Mouse (Mus musculus) ES-CJ7 (cell line): ENCODE data around the gene Tnfrsf13c.
"Not testable (repeated sequence)": the region's sequence is repeated elsewhere in the genome, so short reads cannot be mapped to it uniquely, and the experiment has no call there.

ENCODE experiments used
- DNase-seq: peaks from one replicate; pipeline ENCODE4 v3.0.0; 2011; ENCODE audit warnings: low read depth, low spot score

The Tnfrsf13c gene

DNA sequence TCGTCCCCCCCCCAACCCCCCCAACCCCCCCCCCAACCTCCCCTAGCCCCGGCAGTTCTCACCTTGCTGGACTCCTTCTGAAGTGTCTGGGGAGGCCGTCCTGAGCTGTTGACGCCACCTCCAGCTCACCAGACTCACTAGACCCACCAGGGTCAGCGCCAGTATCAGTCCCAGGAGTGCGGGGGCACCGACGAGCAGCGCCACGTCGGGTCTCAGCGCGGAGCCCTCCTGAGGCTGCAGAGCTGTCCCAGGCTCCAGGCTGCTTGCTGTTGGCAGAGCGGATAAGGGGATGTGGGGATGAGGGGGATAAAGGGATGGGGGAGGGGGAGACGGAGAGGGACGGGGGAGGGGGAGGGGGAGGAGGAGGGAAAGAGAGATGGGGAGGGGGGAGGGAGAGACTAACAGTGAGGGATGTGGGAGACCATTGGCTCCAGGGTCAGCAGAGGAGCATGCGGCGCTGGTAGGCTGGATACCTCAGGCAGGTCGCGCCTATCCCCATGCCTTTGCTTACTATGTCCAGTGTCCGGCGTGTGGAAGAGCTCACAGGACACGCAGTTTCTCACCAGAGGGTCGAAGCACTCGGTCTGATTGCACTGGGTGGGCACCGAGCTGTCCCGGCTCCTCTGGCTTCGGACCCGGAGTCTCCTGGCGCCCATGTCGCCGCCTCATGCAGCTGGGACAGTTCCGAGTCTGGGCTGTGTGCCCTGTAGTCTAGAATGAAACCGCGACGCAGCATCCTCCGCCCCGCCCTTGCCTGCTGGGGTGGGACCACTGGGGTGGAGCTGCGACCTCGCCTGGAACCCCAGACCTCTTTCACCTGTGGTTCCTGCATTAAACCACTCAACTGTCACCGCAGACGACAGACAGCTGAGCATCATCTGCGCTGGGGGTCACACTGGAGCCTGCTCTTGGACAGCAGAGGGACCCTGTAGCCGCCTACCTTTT, at the start of gene Tnfrsf13c:
Tnfrsf13c (minus strand) TSS at position 713 of the 945 bp plus-strand sequence.
- DNase-seq = no peak

DNA sequence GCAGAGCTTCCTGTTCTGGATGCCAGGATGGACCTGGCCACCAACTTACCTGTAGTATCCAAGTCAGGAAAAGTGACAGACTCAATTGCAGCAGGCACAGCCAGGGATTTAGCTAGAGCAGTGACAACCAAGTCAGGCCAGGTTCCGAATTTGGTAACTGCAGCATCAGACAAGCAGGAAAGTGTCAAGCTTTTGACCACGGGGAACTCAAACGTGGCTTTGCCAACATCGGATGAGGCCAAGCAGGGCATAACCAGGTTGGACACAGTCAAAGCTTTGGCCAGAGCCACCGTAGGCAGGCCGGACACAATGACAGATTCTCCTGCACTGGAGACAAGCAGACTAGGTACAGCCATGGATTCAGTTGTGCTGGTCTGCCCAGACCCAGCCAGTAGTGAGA, 48.1 kb upstream of the Tnfrsf13c start:
- no peak for DNase-seq

DNA sequence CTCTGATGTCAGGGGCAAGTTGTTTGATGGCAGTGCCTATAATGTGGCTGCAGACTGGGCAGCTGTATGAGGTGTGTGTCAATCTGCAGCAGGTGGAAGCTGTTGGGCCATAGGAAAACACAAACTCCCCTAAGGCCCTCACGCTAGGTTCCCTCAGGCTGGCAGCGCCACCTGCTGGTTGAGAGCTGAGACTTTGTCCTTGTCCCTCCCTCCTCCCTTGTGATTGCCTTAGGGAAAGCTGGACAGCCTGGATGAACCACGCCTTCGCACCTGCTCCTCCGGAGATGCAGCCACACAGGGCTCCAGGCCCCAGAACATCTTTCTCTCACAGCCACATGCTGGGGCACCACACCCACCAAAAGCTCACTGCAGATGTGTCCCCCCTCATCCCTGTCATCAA, 47.0 kb upstream of the Tnfrsf13c start:
- DNase-seq = peak; percentile 88

DNA sequence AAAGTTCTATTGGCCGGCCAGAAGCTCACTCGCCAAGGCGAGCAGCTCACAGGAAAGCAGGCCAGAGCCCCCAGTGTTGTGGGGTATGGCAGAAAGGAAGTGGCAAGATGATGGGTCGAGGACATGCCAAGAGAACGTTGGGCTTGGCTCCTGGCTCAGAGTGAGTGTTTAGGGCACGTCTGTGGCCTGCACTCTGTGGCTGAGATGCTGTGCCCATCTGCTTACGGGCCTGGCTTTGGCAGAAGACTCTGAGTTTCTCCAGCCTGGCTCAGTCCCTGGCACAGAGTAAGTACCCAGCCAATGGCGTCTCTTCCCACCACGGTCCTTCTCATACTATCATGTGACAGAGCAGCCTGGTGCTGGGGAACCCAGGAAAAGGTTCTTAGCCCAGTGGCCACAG, 44.6 kb upstream of the Tnfrsf13c start:
- DNase-seq = no peak

DNA sequence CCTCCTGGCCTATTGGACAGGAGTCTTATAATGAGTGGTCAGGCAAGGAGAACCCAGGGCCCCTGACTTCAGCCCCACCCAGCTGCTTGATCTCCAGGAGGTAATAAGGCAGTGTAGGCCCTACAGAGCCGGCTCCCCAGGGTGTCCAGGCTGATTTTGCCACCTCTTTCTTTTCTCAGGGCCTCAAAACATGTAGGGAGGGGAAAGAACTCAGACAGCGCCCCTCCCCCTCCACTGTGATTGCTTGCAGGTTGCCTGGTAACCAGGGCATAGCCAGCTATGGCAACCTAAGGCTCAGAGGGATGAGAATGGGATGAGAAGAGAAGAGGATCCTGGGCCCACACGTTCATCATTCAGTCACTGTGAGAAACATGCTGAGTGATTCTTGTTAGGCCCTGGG, 44.0 kb upstream of the Tnfrsf13c start:
- DNase-seq = no peak

DNA sequence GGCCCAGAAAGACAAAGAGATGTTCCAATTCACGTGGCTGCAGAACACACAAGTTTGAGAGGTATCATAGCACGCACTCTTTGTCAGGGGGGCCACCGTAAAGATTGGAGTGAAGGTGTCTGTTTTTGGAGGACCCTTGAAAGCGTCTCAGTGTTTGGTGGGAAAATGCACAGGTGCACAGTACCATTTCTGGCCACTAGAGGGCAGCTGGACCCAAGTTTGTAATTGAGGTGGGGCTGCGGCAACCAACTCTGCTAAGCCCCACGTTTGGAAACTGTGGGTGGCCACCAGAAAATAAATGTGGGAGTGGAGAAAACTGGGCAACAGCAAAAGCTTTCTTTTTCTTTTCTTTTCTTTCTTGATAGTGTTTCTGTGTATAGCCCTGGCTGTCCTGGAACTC, 42.2 kb upstream of the Tnfrsf13c start:
- DNase-seq = peak; percentile 80

DNA sequence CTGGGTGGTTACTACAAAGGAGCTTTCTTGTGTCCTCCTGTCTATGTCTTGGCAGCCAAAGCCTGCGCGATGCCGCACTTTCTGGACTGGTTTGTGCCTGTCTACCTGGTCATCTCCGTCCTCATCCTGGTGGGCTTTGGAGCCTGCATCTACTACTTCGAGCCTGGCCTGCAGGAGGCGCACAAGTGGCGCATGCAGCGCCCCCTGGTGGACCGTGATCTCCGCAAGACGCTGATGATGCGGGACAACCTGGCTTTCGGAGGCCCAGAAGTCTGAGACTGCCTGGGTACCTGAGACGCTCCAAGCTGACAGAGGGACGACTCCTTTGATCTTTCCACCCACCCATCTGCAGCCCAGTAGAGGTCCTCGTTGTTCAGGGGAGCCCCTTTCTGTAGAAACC, 35.3 kb upstream of the Tnfrsf13c start:
- DNase-seq = peak; percentile 91

DNA sequence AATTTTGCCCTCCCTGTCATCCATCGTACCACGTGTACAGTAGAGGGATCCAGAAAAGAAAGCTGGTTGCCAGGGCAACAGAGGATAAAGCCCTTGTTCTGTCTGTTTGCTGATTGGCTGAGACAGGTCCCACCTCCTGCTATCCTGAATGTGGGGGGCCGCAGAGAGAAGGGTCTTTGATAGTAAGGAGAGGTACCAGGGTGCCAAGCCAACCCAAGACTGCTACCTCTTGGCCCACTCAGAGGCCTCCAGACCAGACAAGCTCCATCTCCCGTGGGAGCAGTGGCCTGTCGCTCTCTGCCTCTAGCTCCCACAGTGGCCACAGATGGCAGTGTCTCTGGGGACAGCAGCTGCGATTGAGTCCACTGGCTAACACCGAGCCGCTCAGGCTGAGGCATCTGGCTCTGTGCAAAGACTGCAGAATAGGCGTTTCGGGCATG, 31.8 kb upstream of the Tnfrsf13c start:
- DNase-seq = no peak

DNA sequence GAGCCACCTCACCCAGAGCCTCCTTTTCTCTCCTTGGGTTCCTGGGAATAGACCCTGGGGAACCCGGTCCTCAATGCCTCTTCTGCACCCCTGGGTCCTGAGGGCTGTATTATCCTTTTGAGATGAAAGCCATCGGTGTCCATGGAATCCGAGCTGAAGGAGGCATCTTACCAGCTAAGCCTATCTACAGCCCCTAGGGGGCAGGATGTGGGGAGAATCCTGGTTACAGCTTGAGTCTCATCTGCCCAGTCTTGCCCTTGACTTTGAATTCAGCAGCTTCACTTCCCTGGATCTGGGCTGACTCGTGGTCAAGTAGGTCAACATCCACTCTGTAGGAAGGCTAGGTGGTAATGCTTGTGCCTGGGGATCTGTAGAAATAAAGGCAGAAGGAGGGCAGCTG, 31.1 kb upstream of the Tnfrsf13c start:
- DNase-seq = peak; percentile 57

DNA sequence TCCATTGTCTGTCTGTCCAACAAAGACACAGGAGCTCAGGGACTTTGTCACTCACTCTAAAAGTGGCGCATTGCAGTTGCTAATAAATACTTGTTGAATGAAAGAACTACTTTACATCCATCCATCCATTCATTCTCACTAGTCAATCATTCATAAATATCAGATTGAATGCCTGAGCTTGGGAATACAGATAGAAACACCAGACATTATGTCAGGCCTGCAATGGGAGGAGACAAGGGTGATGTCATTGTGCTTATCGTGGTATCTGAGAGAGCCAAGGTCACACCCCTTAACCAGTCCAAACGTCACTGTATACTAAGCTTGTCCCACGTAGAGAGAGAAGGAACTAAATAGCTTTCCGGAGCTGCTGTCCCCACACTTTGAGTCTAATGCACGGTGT, 27.9 kb upstream of the Tnfrsf13c start, which contains the start of gene 1500009C09Rik:
1500009C09Rik (plus strand) TSS at position 301 of the 400 bp plus-strand sequence.
- DNase-seq = no peak

DNA sequence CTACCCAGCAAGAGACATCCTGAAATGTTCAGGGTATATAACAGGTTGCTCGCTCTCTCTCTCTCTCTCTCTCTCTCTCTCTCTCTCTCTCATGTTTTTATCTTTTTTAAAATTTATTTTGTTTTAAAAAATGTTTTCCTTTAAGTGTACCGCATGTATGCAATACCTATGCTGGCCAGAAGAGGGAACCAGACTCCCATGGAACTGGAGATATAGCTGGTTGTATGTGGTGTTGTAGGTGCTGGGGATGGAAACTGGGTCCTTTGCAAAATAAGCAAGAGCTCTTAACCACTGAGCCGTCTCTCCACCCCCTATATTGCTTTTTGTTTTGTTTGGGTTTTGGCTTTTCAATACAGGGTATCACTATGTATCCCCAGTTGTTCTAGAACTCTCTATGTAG, 27.4 kb upstream of the Tnfrsf13c start:
- DNase-seq = no peak

DNA sequence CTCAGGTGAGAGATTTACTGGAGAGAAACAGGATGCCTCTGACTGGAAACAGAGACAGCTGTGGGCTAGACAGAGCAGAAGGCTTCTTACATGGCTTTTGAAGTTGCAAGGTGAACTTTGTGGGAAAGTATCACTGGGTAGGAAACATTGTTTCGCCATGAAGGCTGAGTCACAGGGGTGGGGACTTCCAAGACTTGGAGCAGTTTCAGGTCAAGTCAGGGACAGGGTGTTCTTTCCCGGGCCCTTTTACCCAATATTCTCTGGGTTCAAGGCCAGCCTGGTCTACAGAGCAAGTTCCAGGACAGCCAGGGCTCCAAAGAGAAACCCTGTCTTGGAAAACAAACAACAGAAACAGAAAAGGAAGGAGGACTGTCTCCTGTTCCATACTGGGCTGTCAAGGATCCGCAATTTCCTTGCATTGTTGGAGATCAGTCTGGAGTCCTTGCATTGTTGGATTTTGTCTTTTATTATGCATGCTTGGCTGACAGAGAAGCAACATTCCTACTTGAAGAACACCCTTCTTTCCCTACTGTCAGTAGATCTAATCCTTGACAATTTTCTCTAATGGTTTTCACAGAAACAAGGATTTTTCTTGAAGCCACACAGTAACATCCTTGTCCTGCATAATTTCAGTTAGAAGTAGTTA, 23.1 kb upstream of the Tnfrsf13c start:
- DNase-seq = peak; percentile 74

DNA sequence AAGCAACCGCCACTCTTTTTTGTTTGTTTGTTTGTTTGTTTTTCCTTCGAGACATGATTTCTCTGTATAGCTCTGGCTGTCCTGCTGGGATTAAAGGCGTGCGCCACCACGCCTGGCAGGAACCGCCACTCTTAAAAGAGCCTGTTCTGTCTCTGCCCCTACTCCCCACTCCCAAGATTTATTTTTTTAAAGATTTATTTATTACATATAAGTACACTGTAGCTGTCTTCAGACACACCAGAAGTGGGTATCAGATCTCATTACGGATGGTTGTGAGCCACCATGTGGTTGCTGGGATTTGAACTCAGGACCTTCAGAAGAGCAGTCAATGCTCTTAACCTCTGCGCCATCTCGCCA, 20.6 kb upstream of the Tnfrsf13c start:
- DNase-seq = not testable (repeated sequence)

DNA sequence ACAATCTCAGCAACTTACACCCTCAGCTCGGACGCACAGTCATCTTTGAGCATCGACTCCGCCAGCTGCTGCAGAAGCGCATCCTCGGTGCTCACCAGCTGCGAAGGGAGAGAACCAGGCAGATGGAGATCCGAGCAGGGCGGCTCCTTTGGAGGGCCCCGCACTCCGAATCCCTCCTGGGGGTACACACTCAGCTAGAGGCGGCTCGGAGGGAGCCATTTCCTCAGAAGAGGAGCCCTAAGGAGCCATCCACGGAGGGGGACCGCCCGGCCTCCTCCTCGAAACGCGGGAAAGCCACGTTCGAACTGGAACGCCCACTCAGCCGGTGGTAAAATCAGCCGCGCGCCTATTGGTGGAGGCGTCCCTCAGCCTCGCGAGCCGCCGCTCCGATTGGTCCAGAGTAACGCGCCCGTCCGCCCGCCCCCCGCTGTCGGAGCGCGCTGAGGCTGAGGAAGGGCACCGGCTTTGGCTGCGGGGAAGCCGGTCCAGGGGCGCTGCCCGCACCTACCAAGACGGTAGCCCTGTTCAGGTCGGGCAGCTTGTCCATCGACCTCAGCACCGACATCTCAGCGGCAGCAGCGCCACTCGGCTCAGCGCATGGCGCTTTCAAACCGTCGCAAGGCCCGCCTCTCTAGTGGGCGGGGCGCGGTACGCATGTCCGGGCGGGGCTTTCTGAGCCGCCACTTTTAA, 20.1 kb upstream of the Tnfrsf13c start, which contains the start of gene Cenpm:
Cenpm (minus strand) TSS at position 634 of the 690 bp plus-strand sequence.
- DNase-seq = peak; percentile 88

DNA sequence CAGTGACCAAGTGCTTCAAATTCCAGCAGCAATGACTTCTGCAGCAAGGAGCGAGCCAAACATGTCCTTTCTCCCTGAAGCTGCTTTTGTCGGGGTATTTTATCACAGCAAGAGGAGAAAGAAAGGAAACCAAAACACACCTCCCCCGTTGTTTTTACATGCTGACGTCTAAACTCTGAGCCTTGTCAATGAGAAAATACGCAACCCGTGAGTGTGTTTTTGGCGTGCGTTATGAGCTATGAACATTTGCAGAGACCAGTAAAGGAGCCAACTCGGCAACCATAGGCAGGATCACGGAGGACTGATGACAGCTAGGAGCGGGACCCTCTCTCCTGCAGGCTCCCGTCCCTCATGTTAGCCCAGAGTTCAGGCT, 19.6 kb upstream of the Tnfrsf13c start:
- DNase-seq = no peak

DNA sequence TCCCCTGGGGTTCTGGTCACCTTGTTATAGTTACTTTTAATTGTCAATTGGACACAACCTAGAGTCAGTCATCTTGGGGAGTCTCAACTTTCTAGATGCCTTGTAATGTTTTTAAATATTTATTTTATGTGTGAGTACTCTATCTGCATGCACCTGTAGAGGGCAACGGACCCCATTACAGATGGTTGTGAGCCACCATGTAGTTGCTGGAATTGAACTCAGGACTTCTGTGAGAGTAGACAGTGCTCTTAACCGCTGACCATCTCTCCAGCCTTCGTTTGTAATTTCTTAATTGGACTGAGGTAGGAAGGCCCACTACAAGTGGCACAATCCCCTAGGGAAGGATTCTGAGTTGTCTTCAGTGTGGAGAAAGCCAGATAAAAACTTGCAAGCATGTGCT, 19.1 kb upstream of the Tnfrsf13c start:
- DNase-seq = no peak

DNA sequence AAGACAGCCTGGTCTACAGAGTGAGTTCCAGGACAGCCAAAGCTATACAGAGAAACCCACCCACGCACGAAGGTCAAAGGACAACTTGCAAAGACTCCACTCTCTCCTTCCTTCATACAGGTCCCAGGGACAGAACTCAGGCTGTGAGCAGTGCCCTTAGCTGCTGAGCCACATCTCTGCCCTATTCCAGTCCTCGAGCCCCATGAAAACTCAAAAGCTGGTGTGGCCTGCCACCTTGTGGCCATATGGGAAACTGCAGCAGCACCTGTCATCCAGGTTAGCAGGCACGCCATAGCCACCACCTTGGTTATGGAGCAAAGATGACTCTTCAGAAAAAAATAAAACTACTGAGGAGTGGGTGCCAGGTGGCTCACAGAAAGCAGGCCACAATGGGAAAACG, 12.4 kb upstream of the Tnfrsf13c start:
- peak; percentile 78 for DNase-seq

DNA sequence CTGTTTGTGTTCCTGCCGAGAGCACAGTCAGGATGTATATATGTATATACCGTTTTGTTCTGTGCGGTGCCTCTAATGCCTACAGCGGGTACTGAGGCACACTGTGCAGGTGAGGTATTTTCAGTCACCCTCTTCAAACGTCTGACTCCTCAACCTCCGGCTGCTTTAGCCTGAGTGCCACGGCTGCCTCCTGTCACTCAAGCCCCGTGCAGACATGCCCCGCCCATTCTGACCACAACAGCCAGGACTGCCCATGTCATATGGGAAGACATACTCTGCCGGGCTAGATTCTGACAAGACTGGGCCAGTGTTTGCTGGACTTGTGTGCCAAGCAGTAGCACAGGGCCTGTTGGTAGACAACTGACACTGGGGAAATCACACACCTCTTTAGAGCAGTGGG, 11.5 kb upstream of the Tnfrsf13c start:
- DNase-seq = no peak

DNA sequence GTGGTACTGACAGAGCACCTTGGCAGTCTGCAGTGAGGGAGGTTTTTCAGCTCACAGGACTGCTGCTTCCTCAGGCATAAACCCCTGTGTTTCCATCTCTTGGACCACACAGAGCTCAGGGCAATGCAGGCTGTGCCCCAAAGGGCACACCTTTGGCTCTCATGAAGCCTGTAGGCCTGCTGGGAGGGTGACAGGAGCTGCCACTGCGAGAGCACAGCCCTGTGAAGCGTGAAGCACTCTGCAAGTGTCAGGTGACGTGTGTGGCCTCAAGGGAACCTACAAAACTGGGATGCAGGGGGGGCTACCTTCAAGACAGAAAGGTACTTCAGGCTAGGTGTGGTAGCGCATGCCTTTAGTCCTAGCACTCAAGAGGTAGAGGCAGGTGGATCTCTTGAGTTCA, 8.5 kb upstream of the Tnfrsf13c start:
- no peak for DNase-seq

DNA sequence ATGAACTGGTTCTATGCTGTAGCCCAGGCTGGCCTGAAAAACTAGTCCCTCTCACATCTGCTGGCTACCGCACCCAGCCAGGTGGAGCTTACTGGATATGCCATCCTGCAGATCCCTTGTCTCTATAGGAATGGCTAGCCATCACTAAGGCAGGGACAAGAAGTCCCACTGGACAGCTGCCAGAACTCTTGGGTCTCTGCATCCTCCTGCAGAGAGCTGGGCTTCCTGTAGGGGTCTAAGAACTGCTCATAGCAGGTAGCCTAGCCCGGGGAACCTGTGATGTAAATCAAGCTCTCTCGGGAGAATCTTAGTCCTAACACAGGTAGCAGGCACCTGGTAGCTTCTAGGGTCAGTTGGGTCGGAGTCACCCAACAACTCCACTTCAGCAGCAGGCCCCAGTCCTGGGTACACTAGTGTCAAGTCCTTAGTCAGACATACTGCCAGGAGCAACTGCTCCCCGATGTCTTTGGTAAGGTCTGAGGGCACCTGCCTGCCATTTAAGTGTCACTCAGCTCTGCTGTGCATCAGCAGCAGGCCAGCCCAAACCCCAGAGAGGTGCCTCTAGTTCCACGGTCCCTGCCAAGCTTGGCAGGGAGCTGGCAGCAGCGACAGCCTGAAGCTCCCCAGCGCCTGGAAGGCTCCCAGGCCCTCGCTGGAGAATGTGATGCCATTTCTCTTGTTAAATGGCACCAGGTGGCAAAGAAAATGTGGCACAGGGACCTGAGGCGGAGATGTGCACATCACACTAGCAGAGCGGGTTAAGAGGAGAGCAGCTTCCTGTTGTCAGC, 7.6 kb upstream of the Tnfrsf13c start:
- DNase-seq = no peak

DNA sequence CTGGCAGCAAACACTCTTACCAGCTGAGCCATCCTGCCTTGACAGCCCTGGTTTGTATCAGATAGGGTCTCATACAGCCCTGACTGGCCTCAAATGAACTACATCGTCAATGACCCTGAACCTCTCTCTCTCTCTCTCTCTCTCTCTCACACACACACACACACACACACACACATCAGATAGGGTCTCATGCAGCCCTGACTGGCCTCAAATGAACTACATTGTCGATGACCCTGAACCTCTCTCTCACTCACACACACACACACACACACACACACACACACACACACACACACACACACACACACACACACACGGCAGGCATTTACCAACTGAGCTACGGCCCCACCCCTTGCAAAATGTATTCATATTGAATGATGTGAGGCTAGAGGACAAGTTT, 6.9 kb upstream of the Tnfrsf13c start:
- DNase-seq = no peak
